Mouse (Mus musculus) megakaryocyte progenitor cell, adult 5-6 weeks (primary cell): Measurements from ENCODE around the gene 6030445D17Rik. TPM values are rescaled to one million over a fixed set of nuclear protein-coding genes. Genes with fewer than 3 reads are reported as not detected.

ENCODE experiments used
- total RNA-seq, 2 experiments: library from RNA; stranded (forward) in 1 of 2; stranded (reverse) in 1 of 2; fragments of 157-497, 149-512 nt in 1 of 2; fragments of 200-1000 nt in 1 of 2; gene quantifications; 2 replicates each; pipeline versions ENCODE4 v1.2.3 to v1.2.4; 2015 to 2017

The 6030445D17Rik gene
- total RNA-seq, 2 experiments from 2014 or later: not detected

Other genes with a start within 250 kb of the 6030445D17Rik start
- gene Tcea3, start 214.5 kb upstream of the 6030445D17Rik start, total RNA-seq (2015): 0.10 TPM in 1 of 2 replicates, not detected in the other
- gene Tcea3, start 214.5 kb upstream of the 6030445D17Rik start, total RNA-seq (2017): 0.33 and 0.41 TPM in 2 replicates
- gene Zfp46, start 177.6 kb upstream of the 6030445D17Rik start, total RNA-seq (2015): 6.7 and 7.7 TPM in 2 replicates
- gene Zfp46, start 177.6 kb upstream of the 6030445D17Rik start, total RNA-seq (2017): 7.4 and 7.9 TPM in 2 replicates
- gene Hnrnpr, start 151.3 kb upstream of the 6030445D17Rik start, total RNA-seq (2015): 114 and 118 TPM in 2 replicates
- 179 and 224 TPM in 2 replicates for gene Hnrnpr, start 151.3 kb upstream of the 6030445D17Rik start, total RNA-seq (2017)
- not detected in 2 replicates for gene Htr1d, start 38.7 kb upstream of the 6030445D17Rik start, total RNA-seq (2015)
- gene Htr1d, start 38.7 kb upstream of the 6030445D17Rik start, total RNA-seq (2017): not detected in 2 replicates
- gene Luzp1, start 7.5 kb downstream of the 6030445D17Rik start, total RNA-seq (2015): 3.4 and 3.7 TPM in 2 replicates
- 2.3 and 3.3 TPM in 2 replicates for gene Luzp1, start 7.5 kb downstream of the 6030445D17Rik start, total RNA-seq (2017)
- 35.7 and 46.3 TPM in 2 replicates for gene Kdm1a, start 140.5 kb downstream of the 6030445D17Rik start, total RNA-seq (2015)
- gene Kdm1a, start 140.5 kb downstream of the 6030445D17Rik start, total RNA-seq (2017): 78.2 and 80.5 TPM in 2 replicates
- not detected in 2 replicates for gene Tex46, start 148.2 kb downstream of the 6030445D17Rik start, total RNA-seq (2015)
- gene Tex46, start 148.2 kb downstream of the 6030445D17Rik start, total RNA-seq (2017): not detected in 2 replicates
- gene Lactbl1, start 160.4 kb downstream of the 6030445D17Rik start, total RNA-seq (2015): 0.07 and 0.20 TPM in 2 replicates
- gene Lactbl1, start 160.4 kb downstream of the 6030445D17Rik start, total RNA-seq (2017): 0.03 and 0.08 TPM in 2 replicates